Mouse (Mus musculus) heart, adult 2 months (tissue): ENCODE data around the gene Gm37419. TPM values are rescaled to one million over a fixed set of nuclear protein-coding genes. Genes with fewer than 3 reads are reported as not detected.

Experiments used
- DNase-seq, 2 experiments: peaks; one replicate each; pipeline ENCODE4 v3.0.0; 2021
- H3K27ac ChIP-seq: fragments of 200-600 bp; 2 replicates; pipeline ENCODE4 v1.8.1; 2022
- H3K27me3 ChIP-seq: fragments of 200-500 bp; 2 replicates; pipeline ENCODE4 v1.6.1; 2012; ENCODE audit warnings: mild to moderate bottlenecking, low read length, inconsistent platforms, mixed read lengths; ENCODE audit not compliant: control insufficient read depth, insufficient read depth
- H3K36me3 ChIP-seq: fragments of 200-500 bp; 2 replicates; pipeline ENCODE4 v1.6.1; 2012; ENCODE audit warnings: low read length, inconsistent platforms; ENCODE audit not compliant: control insufficient read depth, insufficient read depth
- H3K4me1 ChIP-seq: fragments of 200-500 bp; 2 replicates; pipeline ENCODE4 v1.6.1; 2011; ENCODE audit warnings: low read length; ENCODE audit not compliant: control insufficient read depth, insufficient read depth
- H3K4me3 ChIP-seq: fragments of 200-600 bp; 2 replicates; pipeline ENCODE4 v1.8.1; 2022
- H3K79me2 ChIP-seq: fragments of 200-500 bp; replicated peaks from 2 replicates; pipeline ENCODE4 v1.6.1; 2012; ENCODE audit warnings: mild to moderate bottlenecking, inconsistent platforms, low read length, moderate library complexity, mixed read lengths; ENCODE audit not compliant: control insufficient read depth, insufficient read depth
- H3K9ac ChIP-seq: fragments of 200-500 bp; 2 replicates; pipeline ENCODE4 v1.6.1; 2012; ENCODE audit warnings: low read depth, mild to moderate bottlenecking, control low read depth, inconsistent platforms, low read length, mixed read lengths
- CTCF ChIP-seq: fragments of 200-600 bp; IDR thresholded peaks from 2 replicates; pipeline ENCODE4 v1.8.1; 2022; ENCODE audit warnings: antibody characterized with exemption, mild to moderate bottlenecking, moderate library complexity
- EP300 ChIP-seq: fragments of 200-500 bp; IDR thresholded peaks from 2 replicates; pipeline ENCODE4 v1.6.1; 2011; ENCODE audit warnings: low read depth, low read length, control low read depth; ENCODE audit not compliant: insufficient read depth
- POLR2A ChIP-seq: fragments of 200-500 bp; IDR thresholded peaks from 2 replicates; pipeline ENCODE4 v1.6.1; 2011; ENCODE audit warnings: mild to moderate bottlenecking, low read depth, low read length, control low read depth; ENCODE audit not compliant: insufficient read depth
- WGBS: fragments of 180-500 bp; shearing (Covaris S2); methylation state at CpG from one replicate; pipeline ENCODE4 v1.1.7; 2018; 5-methylcytosine and 5-hydroxymethylcytosine counted together
- intact Hi-C: fragments of 180-260 bp; cut with DNase I; formaldehyde crosslinking; loops from one replicate; pipeline ENCODE4 v1.15.1; 2025
- polyA plus RNA-seq: library from polyadenylated mRNA; depleted of rRNA; stranded (reverse); fragments of >200 nt; gene quantifications from 2 replicates; pipeline ENCODE4 v1.2.3, GENCODE M21; 2012
- total RNA-seq, 2 experiments: library from RNA; stranded (reverse); gene quantifications; 2 replicates each; pipeline ENCODE4 v1.2.3; 2021

Gene Gm37419
- total and polyA plus RNA-seq, 3 experiments, result not detected

DNA sequence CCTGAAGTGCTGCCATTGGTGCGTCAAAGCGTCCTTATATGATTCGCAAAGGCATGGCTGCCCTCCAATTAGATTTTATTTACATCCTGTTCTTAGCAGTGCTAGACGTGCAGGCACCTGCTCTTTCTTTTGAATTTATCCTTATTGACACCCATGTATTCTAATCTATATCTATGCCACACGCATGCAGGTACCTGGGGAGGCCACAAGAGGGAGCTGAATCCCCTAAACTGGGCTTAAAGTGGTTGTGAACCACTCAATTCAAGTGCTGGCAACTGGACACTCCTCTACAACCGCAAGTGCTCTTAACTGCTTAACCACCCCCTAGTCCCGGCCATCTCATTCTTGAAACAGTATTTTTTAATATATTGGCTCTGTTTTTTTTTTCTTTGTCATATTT lies 21.0 kb upstream of the Gm37419 start:
- WGBS, result 82% methylated on average over 7 of the region's 7 CpGs
- Histone ChIP-seq H3K9ac (no peak overlapping the region), H3K27me3 (no peaks in the 10 kb centered on the region), H3K4me3 (no peak overlapping the region), H3K27ac (no peak overlapping the region), H3K4me1 (peaks cover 4% of the 10 kb centered on the region), H3K36me3 (peaks cover 7% of the 10 kb centered on the region), H3K79me2 (no peaks in the 10 kb centered on the region)
- TF ChIP-seq EP300, result no peak
- peak; percentile 62 for TF ChIP-seq CTCF
- DNase-seq, result no peak
- intact Hi-C loops, result no loop called here

DNA sequence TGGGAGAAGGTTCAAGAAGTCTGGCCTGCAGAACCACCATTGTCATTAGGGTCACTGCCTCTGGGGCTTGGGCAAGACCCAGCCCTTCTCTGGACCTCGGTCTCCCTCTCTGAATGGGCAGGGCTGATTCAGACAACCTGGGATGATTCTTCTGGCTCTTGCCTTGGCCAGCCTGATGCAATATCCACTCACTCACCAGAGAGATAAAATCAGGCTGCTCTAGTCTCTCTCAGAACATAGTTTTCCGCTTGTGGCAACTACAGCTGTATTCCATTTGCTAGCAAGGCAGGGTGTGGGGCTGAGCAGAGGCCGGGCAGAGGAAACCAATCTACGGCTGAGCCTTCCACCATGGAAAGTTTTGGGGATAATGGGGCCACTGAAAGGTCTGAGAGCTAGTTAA lies 19.4 kb upstream of the Gm37419 start:
- Histone ChIP-seq H3K36me3 (peaks cover 7% of the 10 kb centered on the region), H3K4me1 (peaks cover 4% of the 10 kb centered on the region), H3K27me3 (no peaks in the 10 kb centered on the region), H3K27ac (no peak overlapping the region), H3K9ac (no peak overlapping the region), H3K4me3 (no peak overlapping the region), H3K79me2 (no peaks in the 10 kb centered on the region)
- intact Hi-C loops, result no loop called here
- 74% methylated on average over 4 of the region's 4 CpGs for WGBS
- TF ChIP-seq POLR2A, result no peak
- TF ChIP-seq EP300, result no peak
- TF ChIP-seq CTCF, result no peak
- DNase-seq, result no peak

DNA sequence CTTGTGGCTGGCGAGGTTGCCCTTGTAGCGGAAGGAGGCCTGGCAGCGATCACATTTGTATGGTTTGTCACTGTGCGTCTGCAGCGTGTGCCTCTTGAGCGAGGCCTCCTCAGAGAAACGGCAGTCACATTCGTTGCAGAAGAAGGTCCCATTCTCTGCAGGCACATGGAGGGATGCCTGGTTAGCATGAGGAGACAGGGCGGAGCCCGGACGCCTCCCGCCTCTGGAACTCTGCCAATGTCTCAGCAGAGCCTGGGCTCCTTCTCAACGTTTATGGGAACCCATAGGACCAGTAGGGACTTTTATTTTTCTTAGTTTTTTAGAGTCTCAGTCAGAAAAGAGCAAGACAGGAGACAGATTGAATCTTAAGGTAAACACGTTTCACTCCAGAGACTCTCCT lies 18.4 kb upstream of the Gm37419 start:
- Histone ChIP-seq H3K36me3 (peaks cover 7% of the 10 kb centered on the region), H3K27me3 (no peaks in the 10 kb centered on the region), H3K9ac (no peak overlapping the region), H3K27ac (no peak overlapping the region), H3K4me1 (peaks cover 2% of the 10 kb centered on the region; the same call in 1 of the 2 replicates), H3K79me2 (no peaks in the 10 kb centered on the region), H3K4me3 (no peak overlapping the region)
- 57% methylated on average over 14 of the region's 14 CpGs for WGBS
- intact Hi-C loops, result no loop called here
- DNase-seq, result peak in 1 of 2 experiments; percentile 28
- no peak for TF ChIP-seq CTCF
- TF ChIP-seq POLR2A, result no peak
- TF ChIP-seq EP300, result no peak

DNA sequence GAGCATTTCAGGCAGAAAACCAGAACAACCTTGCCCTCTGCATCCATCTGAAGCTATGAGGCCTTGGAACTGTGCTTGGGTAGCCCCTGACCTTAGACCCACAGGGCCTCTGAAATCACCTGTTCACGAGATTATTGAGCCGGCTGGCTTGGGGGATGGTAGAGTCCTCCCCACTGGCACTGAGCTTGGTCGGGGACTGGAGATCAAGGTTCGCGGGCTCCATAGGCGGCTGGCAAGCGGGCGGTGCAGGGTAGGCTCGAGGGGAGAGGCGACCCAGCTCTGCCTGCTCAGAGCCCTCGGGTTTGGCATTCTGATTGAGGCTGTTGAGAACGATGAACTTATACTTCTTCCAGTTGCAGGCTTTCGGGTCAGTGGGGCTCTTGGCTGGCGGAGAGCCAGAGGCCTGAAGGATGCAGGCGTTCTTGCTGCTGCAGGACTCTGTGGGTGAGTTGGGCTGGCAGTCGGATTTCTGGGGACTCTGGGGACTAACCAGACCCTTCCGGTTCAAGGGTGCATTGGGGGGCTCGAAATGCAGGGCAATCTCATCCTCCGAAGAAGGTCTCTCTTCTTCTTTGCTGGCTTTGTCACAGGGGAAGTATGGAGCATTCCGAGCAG lies 16.0 kb upstream of the Gm37419 start:
- peaks cover 7% of the 10 kb centered on the region for H3K36me3 ChIP-seq
- H3K27me3 ChIP-seq, result no peaks in the 10 kb centered on the region
- H3K27ac ChIP-seq, result no peak overlapping the region
- no peaks in the 10 kb centered on the region for H3K79me2 ChIP-seq
- H3K4me1 ChIP-seq, result peaks cover 2% of the 10 kb centered on the region; the same call in 1 of the 2 replicates
- intact Hi-C loops, result no loop called here
- 85% methylated on average over 20 of the region's 20 CpGs for WGBS
- no peak overlapping the region for H3K9ac ChIP-seq
- TF ChIP-seq POLR2A (no peak), EP300 (no peak), CTCF (no peak)
- no peak overlapping the region for H3K4me3 ChIP-seq
- no peak for DNase-seq

DNA sequence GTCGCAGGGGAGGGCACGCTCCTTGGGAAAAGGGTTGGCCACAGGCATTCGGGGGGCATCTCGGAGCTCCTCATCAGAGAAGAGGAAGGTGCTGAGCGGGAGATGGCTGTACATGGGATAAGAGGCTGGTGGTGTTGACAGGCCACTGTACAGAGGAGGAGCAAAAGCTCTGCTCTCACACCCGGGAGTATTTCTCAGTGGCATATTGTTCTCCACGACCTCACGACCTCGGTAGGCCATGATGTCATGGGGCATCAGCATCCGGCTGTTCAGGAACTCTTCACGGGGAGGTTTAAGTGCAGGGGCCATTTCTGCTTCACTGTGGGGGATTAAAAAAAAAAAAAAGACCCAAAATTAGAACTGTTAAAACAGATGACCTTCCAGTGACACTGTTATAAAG lies 15.4 kb upstream of the Gm37419 start:
- H3K9ac ChIP-seq, result no peak overlapping the region
- TF ChIP-seq EP300 (no peak), POLR2A (no peak), CTCF (no peak)
- no peaks in the 10 kb centered on the region for H3K27me3 ChIP-seq
- 60% methylated on average over 11 of the region's 11 CpGs for WGBS
- intact Hi-C loops, result no loop called here
- H3K36me3 ChIP-seq, result peaks cover 7% of the 10 kb centered on the region
- no peak overlapping the region for H3K4me3 ChIP-seq
- H3K4me1 ChIP-seq, result peaks cover 2% of the 10 kb centered on the region; the same call in 1 of the 2 replicates
- DNase-seq, result no peak
- H3K27ac ChIP-seq, result no peak overlapping the region
- no peaks in the 10 kb centered on the region for H3K79me2 ChIP-seq

DNA sequence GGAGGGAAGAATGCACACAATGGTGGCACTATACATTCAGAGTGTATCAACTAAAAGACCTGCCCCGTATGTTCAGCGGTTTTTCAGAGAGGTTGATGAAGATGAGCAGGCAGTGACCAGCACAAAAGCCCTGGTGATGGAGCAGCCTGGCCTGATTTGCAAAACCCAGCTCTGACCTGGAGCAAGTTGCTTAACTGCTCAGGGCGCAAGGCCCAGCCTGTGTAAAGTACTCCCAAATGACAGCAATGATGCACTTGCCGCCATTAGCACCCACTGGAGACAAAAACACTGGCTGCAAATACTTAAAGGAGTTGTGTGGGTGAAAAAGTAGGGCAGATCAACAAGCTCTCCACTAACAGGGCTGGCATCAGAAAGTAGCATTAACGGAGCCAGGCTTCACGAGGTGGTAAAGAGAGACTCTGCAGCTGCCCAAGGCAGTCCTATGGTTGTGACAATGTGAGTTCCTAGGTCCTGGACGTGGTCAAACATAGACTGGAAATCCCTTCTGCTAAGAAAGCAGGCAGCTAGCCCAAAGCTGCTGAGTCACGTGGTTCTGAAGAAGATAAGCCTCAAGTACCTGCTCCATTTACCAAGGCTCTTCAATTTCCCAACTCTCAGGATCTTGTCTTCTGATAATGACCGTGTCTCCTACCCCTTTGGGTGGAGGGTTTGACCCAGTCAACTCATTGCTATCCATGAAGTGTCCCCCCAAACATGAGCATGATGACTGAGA lies 14.5 kb upstream of the Gm37419 start:
- DNase-seq, result peak in 1 of 2 experiments; percentile 29
- H3K27ac ChIP-seq, result no peak overlapping the region
- intact Hi-C loops, result no loop called here
- peaks cover 2% of the 10 kb centered on the region; the same call in 1 of the 2 replicates for H3K4me1 ChIP-seq
- no peak overlapping the region for H3K4me3 ChIP-seq
- no peak overlapping the region for H3K9ac ChIP-seq
- 80% methylated on average over 9 of the region's 9 CpGs for WGBS
- no peaks in the 10 kb centered on the region for H3K79me2 ChIP-seq
- TF ChIP-seq POLR2A (no peak), EP300 (no peak), CTCF (no peak)
- peaks cover 7% of the 10 kb centered on the region for H3K36me3 ChIP-seq
- no peaks in the 10 kb centered on the region for H3K27me3 ChIP-seq
